Mouse (Mus musculus) heart, embryonic 11.5 days (tissue): ENCODE measurements at regions not wholly inside any gene's neighbourhood (a gene's known extent, or its start where the extent isn't known, plus 50 kb on each side); places are given as distances from the start of the nearest gene placed in this dataset.

Experiments used
- ATAC-seq: fragments of 200-750 bp; cut with Nextera tagmentation; replicated peaks from 2 replicates; pipeline ENCODE4 v1.8.0; 2017; ENCODE audit warnings: moderate library complexity; ENCODE audit not compliant: insufficient number of reproducible peaks, low FRiP score, low TSS enrichment
- H3K27ac ChIP-seq: fragments of 300-500 bp; sonication (generic); 2 replicates; pipeline ENCODE4 v1.5.1; 2014; ENCODE audit warnings: mild to moderate bottlenecking, low read depth, low read length
- H3K27me3 ChIP-seq: fragments of 300-500 bp; sonication (generic); 2 replicates; pipeline ENCODE4 v1.6.1; 2014; ENCODE audit warnings: mild to moderate bottlenecking, low read length, mixed read lengths; ENCODE audit not compliant: control insufficient read depth, insufficient read depth
- H3K36me3 ChIP-seq: fragments of 300-500 bp; sonication (generic); 2 replicates; pipeline ENCODE4 v1.6.1; 2014; ENCODE audit warnings: mild to moderate bottlenecking, low read length, moderate library complexity, mixed read lengths; ENCODE audit not compliant: control insufficient read depth, insufficient read depth
- H3K4me1 ChIP-seq: fragments of 300-500 bp; sonication (generic); 2 replicates; pipeline ENCODE4 v1.6.1; 2014; ENCODE audit warnings: low read length; ENCODE audit not compliant: control insufficient read depth, insufficient read depth
- H3K4me2 ChIP-seq: fragments of 300-500 bp; sonication (generic); 2 replicates; pipeline ENCODE4 v1.6.1; 2014; ENCODE audit warnings: mild to moderate bottlenecking, moderate library complexity
- H3K4me3 ChIP-seq: fragments of 300-500 bp; sonication (generic); 2 replicates; pipeline ENCODE4 v1.5.1; 2014; ENCODE audit warnings: low read depth, low read length
- H3K9ac ChIP-seq: fragments of 300-500 bp; sonication (generic); 2 replicates; pipeline ENCODE4 v1.6.1; 2014; ENCODE audit warnings: mild to moderate bottlenecking, low read depth, low read length, moderate library complexity
- H3K9me3 ChIP-seq: fragments of 300-500 bp; sonication (generic); replicated peaks from 2 replicates; pipeline ENCODE4 v1.6.1; 2016; ENCODE audit warnings: low read length; ENCODE audit not compliant: control insufficient read depth
- WGBS: fragments of 180-500 bp; shearing (Covaris S2); extraction: QIAGEN DNeasy Blood & Tissue Kit; methylation state at CpG from one replicate; pipeline ENCODE4 v1.1.7; 2014; ENCODE audit not compliant: insufficient replicate concordance; 5-methylcytosine and 5-hydroxymethylcytosine counted together

DNA sequence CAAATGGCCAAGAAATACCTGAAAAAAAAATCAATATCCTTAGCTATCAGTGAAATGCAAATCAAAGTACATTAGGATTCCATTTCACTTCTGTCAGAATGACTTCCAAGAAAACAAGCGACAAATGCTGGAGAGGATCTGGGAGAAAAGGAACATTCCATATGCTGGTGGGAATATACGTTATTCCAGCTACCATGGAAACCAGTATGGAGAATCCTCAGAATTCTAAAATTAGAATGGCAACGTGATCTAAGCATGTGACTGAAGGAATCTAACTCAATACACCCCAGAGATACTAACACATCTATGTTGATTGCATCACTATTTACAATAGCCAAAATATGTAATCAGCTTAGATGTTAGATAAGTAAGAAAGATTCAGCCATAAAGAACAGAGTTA is 146.1 kb upstream of the Sox14 start:
- Histone ChIP-seq H3K9ac (no peak overlapping the region), H3K9me3 (no peaks in the 10 kb centered on the region), H3K27ac (no peak overlapping the region), H3K27me3 (no peaks in the 10 kb centered on the region), H3K4me1 (no peaks in the 10 kb centered on the region), H3K36me3 (no peaks in the 10 kb centered on the region), H3K4me3 (no peak overlapping the region), H3K4me2 (no peak overlapping the region)
- 76% methylated on average over 3 of the region's 3 CpGs for WGBS
- ATAC-seq = no peak

DNA sequence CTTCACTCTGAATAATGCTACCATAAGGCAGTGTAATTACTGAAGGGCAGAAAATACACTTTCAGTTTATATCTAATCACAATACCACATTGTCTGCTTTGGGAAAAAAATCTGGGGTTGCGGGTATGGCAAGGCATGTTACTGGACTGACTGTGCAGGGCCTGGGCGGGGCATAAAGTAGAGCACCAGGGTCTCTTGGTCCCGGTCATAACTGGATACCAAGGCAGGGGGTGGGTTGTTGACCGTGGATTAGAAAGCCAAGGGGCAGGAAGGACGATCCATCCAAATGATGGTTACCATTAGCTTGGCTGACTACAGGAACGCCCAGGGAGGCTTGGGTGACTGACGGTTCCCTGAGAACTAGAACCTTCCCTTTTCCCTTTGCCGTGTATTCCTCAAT is 119.2 kb upstream of the Sox14 start:
- WGBS = 42% methylated on average over 8 of the region's 8 CpGs
- H3K9ac ChIP-seq = no peak overlapping the region
- no peak overlapping the region for H3K4me3 ChIP-seq

GRCm38 (mm10) chr9:99994285-99995144 is 118.5 kb upstream of the Sox14 start:
- Histone ChIP-seq H3K4me1 (no peaks in the 10 kb centered on the region; the same call in 1 of the 2 replicates), H3K27me3 (peaks cover 3% of the 10 kb centered on the region; the same call in 1 of the 2 replicates), H3K9me3 (no peaks in the 10 kb centered on the region), H3K4me3 (peak overlapping the region; percentile 42), H3K9ac (no peak overlapping the region), H3K36me3 (no peaks in the 10 kb centered on the region), H3K27ac (no peak overlapping the region), H3K4me2 (peak overlapping the region; percentile 72)
- WGBS = 1% methylated on average over 30 of the region's 30 CpGs
- no peak for ATAC-seq

More for the DNA sequence above, 119.2 kb upstream of the Sox14 start:
- peaks cover 3% of the 10 kb centered on the region; the same call in 1 of the 2 replicates for H3K27me3 ChIP-seq
- no peaks in the 10 kb centered on the region; the same call in 1 of the 2 replicates for H3K4me1 ChIP-seq
- H3K9me3 ChIP-seq = no peaks in the 10 kb centered on the region
- no peak overlapping the region for H3K27ac ChIP-seq
- no peaks in the 10 kb centered on the region for H3K36me3 ChIP-seq
- no peak for ATAC-seq
- H3K4me2 ChIP-seq = peak overlapping the region; percentile 72; the same call in 1 of the 2 replicates

DNA sequence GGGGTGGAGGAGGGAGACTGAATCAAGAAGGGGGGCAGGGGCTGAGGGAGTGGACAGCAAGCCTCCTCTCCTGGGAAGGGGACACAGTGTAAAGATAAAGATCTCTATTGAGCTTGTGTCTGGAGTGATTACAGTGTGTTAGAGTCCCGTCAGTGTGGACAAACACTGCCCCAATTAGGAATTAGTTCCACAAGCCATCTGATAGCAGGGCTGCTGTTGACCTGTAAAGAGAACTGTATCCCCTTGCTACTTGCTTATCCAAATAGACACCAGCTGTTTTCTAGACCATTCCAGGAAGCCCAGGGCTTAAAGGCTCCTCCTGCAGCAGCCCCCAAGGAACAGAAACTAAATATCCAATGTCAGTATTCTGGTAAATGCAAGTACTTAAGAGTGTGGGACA is 111.4 kb upstream of the Sox14 start:
- no peak for ATAC-seq
- WGBS = 8% methylated on average over 1 of the region's 1 CpGs
- H3K9ac ChIP-seq = no peak overlapping the region

DNA sequence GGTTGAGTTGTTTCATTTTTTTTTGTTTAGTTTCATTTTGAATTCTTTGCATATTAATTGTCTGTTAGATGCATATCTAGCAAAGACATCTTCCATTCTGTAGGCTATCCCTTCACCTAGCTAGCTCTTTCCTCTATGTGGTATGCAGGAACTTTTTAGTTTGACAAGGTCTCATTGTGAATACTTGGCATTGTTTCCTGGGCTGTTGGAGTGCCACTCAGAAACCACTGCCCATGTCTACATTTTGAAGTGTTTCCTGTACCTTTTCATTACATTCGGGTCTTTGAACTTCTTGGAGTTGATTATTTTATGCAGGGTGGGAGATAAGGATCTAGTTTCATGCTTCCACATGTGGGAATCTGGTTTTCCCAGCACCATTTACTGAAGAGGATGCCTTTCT is 104.8 kb upstream of the Sox14 start:
- Histone ChIP-seq H3K36me3 (no peaks in the 10 kb centered on the region), H3K4me3 (no peak overlapping the region), H3K4me2 (no peak overlapping the region), H3K27ac (no peak overlapping the region), H3K9ac (no peak overlapping the region), H3K9me3 (no peaks in the 10 kb centered on the region), H3K27me3 (no peaks in the 10 kb centered on the region), H3K4me1 (no peaks in the 10 kb centered on the region)
- ATAC-seq = no peak
- 74% methylated on average over 1 of the region's 1 CpGs for WGBS

More for the DNA sequence above, 111.4 kb upstream of the Sox14 start:
- Histone ChIP-seq H3K4me3 (no peak overlapping the region), H3K9me3 (no peaks in the 10 kb centered on the region), H3K4me1 (no peaks in the 10 kb centered on the region), H3K4me2 (no peak overlapping the region), H3K27me3 (no peaks in the 10 kb centered on the region), H3K27ac (no peak overlapping the region), H3K36me3 (no peaks in the 10 kb centered on the region)

GRCm38 (mm10) chr9:99961561-99961960 is 85.6 kb upstream of the Sox14 start:
- no peak for ATAC-seq
- Histone ChIP-seq H3K9me3 (no peaks in the 10 kb centered on the region), H3K9ac (no peak overlapping the region), H3K36me3 (no peaks in the 10 kb centered on the region), H3K4me2 (no peak overlapping the region), H3K27me3 (no peaks in the 10 kb centered on the region), H3K4me3 (no peak overlapping the region), H3K27ac (no peak overlapping the region), H3K4me1 (no peaks in the 10 kb centered on the region)

GRCm38 (mm10) chr9:99954720-99955119 is 78.8 kb upstream of the Sox14 start:
- no peak overlapping the region for H3K9ac ChIP-seq
- H3K36me3 ChIP-seq = no peaks in the 10 kb centered on the region
- no peaks in the 10 kb centered on the region for H3K4me1 ChIP-seq
- H3K27me3 ChIP-seq = no peaks in the 10 kb centered on the region
- H3K27ac ChIP-seq = no peak overlapping the region
- H3K4me2 ChIP-seq = no peak overlapping the region
- no peak for ATAC-seq
- H3K9me3 ChIP-seq = no peaks in the 10 kb centered on the region
- H3K4me3 ChIP-seq = no peak overlapping the region
- 80% methylated on average over 10 of the region's 10 CpGs for WGBS

GRCm38 (mm10) chr9:99954038-99954618 is 78.2 kb upstream of the Sox14 start:
- Histone ChIP-seq H3K4me3 (no peak overlapping the region), H3K36me3 (no peaks in the 10 kb centered on the region), H3K9me3 (no peaks in the 10 kb centered on the region), H3K27me3 (no peaks in the 10 kb centered on the region), H3K27ac (no peak overlapping the region), H3K4me2 (no peak overlapping the region), H3K4me1 (no peaks in the 10 kb centered on the region), H3K9ac (no peak overlapping the region)
- WGBS = 87% methylated on average over 6 of the region's 6 CpGs
- no peak for ATAC-seq
